Mouse (Mus musculus) urinary bladder, postnatal 36 days (tissue): ENCODE data around the gene Ash1l.
A peak's percentile ranks its signal among the peaks of the same experiment; 100 is the strongest.

Experiments
- DNase-seq, 2 experiments: peaks; one replicate each; pipeline ENCODE4 v3.0.0; 2022; ENCODE audit warnings: low spot score in 2 of 2, mixed read lengths in 1 of 2

The Ash1l gene

DNA sequence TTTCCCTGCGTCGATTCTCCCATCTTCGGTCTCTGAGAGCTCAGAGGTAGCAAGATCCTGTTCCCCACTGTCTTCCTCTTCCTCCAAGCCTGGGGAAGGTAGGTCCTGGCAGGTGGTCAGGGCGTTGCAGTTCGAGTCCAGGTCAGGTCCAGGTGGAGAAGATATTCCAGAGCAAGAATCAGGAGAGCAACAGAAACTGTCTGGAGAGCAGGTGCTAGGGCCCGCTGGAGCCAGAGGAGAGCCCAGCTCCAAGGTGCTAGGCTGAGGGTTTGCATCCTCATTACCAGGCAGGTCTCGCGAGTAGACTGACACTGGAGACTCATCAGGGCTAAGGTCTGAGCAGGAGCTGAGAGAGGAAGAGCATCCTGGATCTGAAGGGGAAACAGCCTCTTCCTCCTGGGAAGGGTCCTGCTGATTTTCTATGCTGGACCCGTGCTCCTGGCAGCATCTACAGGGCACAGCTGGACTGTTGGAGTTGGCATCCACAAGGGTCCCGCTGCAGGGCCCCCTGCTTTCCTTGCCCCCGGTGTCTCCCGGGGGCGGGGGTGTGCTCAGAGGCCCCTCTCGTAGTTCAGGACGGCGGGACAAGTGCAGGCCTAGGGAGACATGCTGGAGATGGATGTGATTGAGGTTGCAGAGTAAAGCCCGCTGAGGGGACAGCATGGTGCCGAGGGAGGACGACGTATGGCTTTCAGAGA is 141.5 kb downstream of the Ash1l start:
- no peak for DNase-seq

DNA sequence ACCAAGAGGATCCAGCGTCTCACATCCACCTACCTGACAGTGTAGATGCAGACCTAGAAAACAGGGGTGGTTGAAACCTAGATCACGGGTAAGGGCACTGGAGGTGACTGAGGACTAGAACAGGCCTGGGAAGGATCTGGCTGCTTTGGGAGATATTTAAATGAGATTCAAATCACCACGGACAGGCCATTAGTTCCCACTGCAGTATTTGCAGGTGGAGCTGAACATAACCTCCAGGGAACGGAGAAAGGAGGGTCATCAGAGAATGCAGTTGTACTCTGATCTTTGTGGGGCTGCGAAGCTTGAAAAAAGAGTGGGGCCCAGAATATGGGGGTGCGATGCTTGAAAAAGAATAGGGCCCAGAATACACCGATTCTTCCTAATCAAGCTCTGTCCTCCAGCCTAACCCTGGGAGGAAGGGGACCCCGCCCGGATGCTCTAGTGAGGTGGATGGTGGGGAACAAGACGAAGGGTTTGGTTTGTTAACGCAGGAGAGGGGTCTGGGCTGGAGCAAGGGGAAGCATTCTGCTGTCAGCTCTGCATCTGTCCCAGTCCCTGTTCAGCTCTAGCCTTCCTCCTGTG is 142.2 kb downstream of the Ash1l start:
- DNase-seq = no peak

DNA sequence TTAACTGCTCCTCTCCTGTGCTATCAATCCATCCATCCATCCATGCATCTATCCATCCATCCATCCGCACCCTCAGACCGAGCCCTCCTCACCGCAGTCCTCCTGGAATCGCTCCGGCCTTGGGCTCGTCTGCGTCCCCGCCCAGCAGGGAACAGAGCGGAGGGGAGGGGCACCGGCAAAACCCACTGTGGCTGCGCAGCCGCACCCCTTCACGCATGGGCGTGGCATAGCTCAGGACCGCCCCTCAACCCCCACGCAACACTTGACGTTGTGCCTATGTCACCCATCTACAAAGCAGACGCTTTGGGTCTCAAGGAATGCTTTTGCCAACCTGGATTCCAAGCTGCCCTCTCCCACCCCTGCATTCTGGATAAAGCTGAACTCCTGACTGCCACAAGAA is 142.8 kb downstream of the Ash1l start, which contains the start of gene Rusc1:
Gene Rusc1, minus strand, starts transcription at position 137 of the 400 bp plus-strand sequence.
- DNase-seq = peak; percentile 74 to 82

DNA sequence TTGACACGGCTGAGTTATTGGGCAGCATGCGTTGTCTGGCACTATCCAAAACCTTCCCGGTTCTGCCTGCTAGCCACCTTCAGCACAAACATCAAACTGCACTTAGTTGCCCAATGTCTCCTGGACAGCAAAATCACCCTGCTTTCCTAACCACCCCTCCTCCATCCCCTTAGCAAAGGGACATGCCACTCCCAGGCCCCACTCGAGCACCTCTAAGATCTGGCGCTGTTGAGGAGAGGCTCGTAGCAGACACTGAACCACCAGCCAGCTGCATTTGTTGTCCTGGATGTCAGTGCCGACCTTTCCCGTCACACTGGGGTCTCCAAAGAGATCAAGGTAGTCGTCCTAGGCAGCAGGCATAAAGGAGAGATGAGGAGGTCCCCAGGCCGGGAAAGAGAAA is 143.6 kb downstream of the Ash1l start:
- DNase-seq = no peak

DNA sequence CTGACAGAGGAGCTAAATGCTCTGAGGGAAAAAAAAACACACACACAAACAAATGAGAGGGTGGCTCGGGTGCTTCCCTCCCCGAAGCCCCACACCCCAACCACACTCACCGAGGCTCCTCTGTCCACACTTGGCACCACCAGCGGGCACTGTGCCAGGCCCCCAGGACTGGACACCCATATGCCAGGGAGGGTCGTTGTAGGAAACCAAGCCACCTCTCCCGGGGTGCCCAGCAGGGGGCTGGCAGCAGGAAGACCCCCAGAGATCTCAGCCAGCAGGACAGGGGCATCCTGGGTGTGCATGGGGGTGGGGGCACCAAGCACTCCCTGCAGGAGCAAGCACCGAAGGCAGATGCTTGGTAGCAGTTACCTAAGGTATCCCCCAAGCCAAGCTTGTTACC is 150.4 kb downstream of the Ash1l start, which contains the start of gene Gm43738:
Gene Gm43738, minus strand, starts transcription at position 289 of the 400 bp plus-strand sequence.
- DNase-seq = no peak

DNA sequence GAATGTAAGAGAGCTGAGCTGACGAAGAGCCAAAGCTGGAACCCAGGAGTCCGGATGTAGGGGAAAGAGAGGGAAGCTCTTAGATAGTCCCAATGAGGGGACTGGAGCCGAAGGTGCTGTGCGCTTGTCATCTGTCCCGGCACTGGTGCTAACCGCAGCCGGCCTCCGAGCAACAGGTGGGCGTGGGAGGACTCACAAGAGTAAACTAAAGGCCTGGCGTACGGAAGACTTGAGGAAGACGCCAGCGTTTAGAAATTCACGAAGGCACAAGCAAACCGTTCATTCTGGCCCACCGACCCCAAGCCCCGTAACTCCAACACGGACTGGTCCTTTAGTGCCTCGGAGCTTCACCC is 151.0 kb downstream of the Ash1l start:
- no peak for DNase-seq

DNA sequence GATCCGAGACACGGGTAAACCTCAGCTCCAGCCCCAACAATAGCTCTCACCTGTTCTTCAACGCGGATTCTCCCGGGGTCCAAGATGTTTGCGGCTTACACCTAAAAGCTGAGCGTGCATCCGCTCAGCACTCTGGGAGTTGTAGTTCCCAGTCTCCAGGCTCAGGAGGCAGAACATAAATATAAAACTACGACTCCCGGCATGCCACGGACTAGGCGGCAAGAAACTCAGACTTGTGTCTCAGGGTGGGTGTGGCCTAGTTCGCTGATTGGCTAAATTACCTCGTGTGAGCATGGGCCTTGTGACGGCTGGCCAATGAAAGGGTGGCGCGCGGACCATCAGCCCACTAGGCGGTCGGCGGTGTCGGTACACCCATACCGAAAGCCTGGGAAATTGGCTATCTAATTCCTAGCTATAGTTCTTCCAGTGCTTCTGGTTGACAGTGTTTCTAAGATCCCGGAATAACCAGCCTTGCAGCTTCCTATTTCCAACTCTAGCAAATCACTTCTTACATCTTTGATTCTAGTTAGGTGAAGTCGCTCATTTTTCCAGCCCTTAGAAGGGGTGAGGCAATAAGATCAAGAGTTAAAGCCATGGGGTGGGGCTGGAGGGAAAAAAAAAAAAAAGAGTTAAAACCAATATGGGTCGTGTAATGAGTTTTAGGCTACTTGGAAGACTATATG is 151.5 kb downstream of the Ash1l start, which contains the start of gene Fdps:
Gene Fdps, minus strand, starts transcription at position 148 of the 683 bp plus-strand sequence.
- peak; percentile 87 to 95 for DNase-seq

DNA sequence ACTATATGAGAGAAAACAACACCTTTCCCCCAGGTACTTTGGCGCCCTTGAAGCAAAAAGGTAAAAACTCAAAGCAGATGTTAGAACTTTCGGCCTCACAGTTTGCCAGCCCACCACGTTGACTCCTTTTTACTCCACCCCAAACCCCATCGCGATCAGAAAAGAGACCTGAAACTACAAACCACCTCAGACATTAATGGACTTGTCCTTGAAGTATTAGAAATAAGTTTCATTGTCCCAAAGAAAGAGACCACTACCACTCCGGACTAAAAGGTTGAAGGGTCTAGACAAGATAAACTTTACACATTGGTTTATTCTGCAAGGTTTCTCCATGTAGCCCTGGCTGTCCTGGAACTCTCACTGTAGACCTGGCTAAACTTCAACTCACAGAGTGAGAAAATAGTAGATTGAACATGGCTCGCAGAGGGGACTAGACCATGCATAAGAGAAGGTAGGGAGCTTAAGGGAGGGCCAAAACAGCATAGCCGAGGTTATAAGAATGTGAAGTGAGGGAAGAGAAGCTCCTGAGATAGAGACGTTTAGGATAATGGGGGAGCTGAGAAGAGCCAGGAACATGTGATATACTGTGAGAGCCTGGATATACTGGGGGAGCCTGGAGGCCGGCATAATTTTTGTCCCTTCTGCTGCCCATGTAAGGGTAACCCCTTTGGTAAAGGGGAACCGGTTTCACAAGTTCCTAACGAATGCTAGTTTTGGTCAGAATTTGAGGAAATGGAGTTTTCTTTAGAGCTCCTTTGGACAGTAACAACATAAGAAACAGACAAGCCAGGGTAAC is 152.3 kb downstream of the Ash1l start:
- no peak for DNase-seq

DNA sequence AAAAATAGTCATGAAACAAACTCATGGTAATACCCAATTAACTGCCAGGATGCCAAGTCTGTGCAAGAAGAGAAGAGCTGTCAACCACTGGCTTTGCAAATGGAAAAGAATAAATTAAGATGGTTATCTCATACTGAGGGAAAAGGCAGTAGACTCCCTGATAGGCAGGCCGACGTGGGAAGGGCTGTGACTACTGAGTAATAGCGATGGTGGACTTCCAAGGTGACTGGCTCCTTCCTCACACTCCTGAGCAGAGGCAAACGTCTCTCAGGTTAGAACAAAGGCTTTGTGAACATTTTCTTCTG is 152.8 kb downstream of the Ash1l start:
- no peak for DNase-seq

DNA sequence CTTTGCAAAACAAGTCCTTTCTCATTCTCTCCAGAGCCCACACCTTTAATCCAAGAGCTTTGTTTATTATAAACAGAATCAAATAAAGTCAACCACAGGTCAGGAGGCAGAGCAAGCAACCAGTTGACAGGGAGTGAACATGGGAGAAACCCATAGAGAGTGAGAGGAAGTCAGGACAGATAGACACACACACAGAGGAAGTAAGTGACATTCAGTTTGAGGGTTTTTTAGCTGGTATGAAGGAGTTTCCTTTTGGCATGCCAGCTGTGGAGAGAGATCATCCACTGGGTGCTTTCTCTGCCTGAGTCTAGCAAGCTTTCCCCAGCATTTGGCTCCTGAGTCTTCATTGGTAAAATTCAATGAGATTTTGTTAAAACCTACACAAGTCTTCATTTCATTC is 156.5 kb downstream of the Ash1l start:
- DNase-seq = no peak

DNA sequence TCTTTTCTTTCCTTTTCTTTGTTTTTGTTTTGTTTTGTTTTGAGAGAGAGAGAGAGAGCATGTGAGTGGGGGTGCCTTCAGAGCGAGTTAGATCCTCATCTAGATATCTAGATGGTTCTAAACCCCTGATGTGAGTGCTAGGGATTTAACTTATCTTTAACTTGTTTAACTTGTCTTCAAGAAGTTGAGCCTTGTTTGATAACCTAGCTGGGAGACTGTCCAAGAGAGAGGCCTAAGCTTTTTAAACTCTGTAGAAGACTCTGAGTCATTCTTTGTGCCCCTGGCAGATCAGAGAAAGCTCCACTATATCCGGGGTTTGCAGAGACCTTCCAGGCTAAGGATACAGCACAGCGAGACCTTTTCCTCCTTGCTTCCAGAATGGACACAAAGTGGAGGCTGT is 157.1 kb downstream of the Ash1l start:
- no peak for DNase-seq

DNA sequence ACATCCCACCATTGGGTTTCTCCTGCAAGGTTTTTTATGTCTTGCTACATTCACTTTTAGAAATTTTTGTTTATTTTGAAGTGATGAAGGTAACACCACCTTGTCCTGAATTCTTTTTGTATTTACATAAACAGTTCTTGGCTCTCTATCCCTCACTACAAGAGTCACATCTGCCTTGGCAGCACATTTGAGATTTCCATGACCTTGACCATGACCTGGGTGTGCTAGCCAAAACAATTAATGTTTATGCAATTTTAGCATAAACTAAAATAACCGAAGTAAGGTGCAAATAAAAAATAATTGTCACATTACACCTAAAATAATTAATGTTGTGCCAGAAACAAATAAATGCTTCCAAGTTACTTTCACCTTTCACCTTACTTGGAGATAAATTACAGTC is 157.7 kb downstream of the Ash1l start:
- no peak for DNase-seq

DNA sequence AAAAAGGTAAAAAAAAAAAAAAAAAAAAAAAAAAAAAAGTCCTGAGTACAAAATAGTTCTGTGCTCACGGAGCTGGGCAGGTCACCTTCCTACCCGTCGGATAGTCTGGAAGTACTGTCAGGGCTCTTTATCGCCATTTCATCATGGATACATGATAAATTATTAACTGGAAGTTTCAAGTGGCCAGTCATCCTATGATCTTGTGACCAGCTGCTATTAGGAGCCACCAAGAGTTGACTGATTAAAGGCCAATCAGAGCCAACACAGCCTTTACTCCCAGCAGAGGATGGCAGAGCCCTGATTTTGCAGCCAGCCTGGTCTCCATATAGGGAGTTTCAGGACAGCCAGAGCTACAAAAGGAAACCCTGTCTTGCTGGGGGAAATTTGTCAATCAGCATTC is 162.6 kb downstream of the Ash1l start:
- no peak for DNase-seq

DNA sequence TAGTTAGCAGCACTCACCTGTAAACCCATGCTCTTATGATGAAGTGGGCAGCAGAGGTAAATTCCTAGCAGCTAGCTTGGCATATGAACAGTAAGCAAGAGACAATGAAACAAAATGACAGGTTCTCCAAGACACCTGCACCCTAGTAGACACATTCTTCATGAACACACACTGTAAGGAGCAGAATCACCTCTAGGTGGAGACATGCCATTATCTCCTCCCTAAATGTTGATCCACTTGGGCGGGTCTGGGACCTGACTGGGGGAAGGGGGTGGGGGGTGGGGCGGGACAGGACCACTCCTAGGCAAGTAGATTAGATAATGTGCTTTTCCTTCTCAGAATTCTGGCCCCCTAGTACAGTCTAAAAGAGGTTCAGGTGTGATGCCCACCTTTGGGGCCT is 165.1 kb downstream of the Ash1l start:
- DNase-seq = no peak

DNA sequence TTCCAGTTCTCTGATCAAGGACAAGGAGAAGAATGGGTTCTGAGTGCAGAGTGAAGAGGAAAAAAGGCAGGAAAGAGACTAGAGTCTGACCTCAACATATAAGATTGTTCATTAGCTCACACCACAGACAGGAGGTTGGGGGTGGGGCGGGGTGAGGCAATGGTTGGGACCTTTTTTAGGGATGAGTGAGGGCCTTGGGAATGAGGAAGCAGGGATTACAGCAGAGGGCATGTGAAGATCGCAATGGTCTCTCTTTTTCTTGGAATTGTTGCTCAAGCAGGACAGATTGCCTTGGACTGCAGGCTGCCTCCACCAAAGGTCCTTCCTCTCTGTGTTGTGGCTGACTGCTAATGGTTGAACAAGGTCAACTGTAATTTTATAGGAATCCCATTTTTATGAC is 172.9 kb downstream of the Ash1l start:
- DNase-seq = peak in 1 of 2 experiments; percentile 49

DNA sequence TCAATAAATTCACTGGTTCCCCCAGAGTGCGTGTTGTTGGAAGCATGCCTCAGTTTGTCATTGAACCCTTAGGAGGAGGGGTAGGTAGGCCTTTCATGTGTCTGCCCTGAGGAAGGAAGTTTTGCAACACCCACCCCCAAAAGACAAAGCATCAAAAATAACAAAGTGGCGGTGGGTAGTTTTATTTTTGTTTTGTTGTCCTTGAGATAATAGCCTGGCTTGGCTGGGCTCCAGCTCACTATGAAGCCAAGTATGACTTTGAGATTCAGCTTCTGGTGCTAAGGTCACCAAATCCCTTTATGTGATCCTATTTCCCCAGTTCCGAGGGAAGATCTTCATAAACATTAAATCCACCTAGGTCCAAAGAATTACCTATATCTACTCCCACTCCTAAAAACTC is 173.8 kb downstream of the Ash1l start:
- no peak for DNase-seq

DNA sequence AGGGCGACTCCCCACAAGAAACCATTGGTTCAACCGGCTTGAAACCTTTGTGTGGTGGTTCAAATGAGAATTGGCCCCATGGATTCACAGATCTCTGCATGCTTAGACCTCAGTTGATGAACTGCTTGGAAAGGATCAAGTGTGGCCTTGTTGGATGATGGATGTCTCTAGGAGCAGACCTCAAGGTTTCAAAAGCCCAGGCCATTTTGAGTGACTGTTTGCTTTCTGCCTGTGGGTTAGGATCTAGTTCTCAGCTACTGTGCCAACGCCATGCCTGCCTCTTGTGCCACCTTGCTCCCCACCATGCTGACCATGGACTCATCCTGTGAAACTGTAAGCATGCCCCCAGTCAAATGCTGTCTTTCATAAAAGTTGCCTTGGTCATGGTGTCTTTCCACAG is 175.6 kb downstream of the Ash1l start:
- no peak for DNase-seq
